Comparison of ENCODE assay signal across 16 mouse cellular contexts in the genomic region with DNA sequence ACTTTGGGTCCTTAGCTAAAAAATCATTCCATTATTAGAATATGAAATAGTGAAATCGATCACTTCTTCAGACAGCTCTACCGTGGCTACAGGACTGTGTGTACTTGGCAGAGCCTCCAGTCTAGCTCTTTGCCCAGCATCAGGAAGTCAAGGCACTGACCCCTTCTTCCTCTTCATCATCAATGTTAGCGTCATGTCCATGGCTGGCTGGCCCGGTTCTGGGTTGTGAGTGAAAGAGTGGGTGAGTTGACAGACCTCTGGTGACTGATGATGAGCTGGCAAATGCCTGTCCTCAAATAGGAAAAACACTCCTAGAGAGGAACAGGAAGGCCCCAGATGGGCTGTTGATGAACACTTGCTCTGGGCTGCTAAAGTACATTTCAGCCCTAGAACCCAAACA.
A peak's percentile ranks its signal among the peaks of the same experiment; 100 is the strongest.
DNase-seq lines count a peak whose midpoint lies in the region; ATAC-seq and TF ChIP-seq lines count a peak whose summit lies in the region.
"Had no signal": no experiment of that assay in that cellular context is flagged by ENCODE, and none has a peak within 500 bp of the region (broad histone marks: within the 10 kb centered on the region; RNA-seq: fewer than 3 reads in every experiment).

No protein-coding gene starts in this region.

- ATAC-seq in lung, embryonic 14.5 days (ENCODE audit: insufficient read depth) = peak; percentile 17; the same call in 1 of the 2 replicates
- ATAC-seq in forebrain, embryonic 16.5 days = no peak
- ATAC-seq in stomach, postnatal 0 days (ENCODE audit: low FRiP score, low TSS enrichment) = no peak

- H3K27me3 ChIP-seq in lung, embryonic 14.5 days (ENCODE audit: insufficient read depth, low read length) = no peaks in the 10 kb centered on the region
- H3K27me3 ChIP-seq in forebrain, embryonic 16.5 days (replicated peaks; ENCODE audit: control insufficient read depth, insufficient read depth, low read length) = no peaks in the 10 kb centered on the region
- H3K27me3 ChIP-seq in stomach, postnatal 0 days (ENCODE audit: control insufficient read depth, insufficient read depth, low read length) = no peaks in the 10 kb centered on the region
- H3K27me3 ChIP-seq: embryonic facial prominence, embryonic 15.5 days; forebrain, embryonic 12.5 days; heart, embryonic 15.5 days; hindbrain, embryonic 15.5 days; stomach, embryonic 15.5 days had no signal

- WGBS in lung, embryonic 14.5 days = 42% methylated on average over 4 of the region's 4 CpGs
- WGBS in forebrain, embryonic 16.5 days = 88% methylated on average over 4 of the region's 4 CpGs
- 58% methylated on average over 4 of the region's 4 CpGs for WGBS in stomach, postnatal 0 days

- TF ChIP-seq CTCF in layer of hippocampus, adult 2 months (conservative IDR thresholded peaks at IDR 0.05) = no peak
- no peak for TF ChIP-seq CTCF in lung, embryonic 14.5 days (IDR thresholded peaks at IDR 0.05; ENCODE audit: low read depth)
- TF ChIP-seq CTCF in stomach, postnatal 0 days (IDR thresholded peaks at IDR 0.05; ENCODE audit: low read depth) = no peak

- no peaks in the 10 kb centered on the region for H3K4me1 ChIP-seq in lung, embryonic 14.5 days (ENCODE audit: insufficient read depth)
- H3K4me1 ChIP-seq in forebrain, embryonic 16.5 days (replicated peaks; ENCODE audit: control insufficient read depth, insufficient read depth, low read length) = peaks cover 17% of the 10 kb centered on the region
- H3K4me1 ChIP-seq in stomach, postnatal 0 days (replicated peaks; ENCODE audit: control insufficient read depth, insufficient read depth) = no peaks in the 10 kb centered on the region
- H3K4me1 ChIP-seq: stomach, embryonic 15.5 days had no signal

- no peaks in the 10 kb centered on the region for H3K36me3 ChIP-seq in lung, embryonic 14.5 days (ENCODE audit: insufficient read depth)
- no peaks in the 10 kb centered on the region for H3K36me3 ChIP-seq in forebrain, embryonic 16.5 days (ENCODE audit: control insufficient read depth, insufficient read depth)
- no peaks in the 10 kb centered on the region for H3K36me3 ChIP-seq in stomach, postnatal 0 days (ENCODE audit: control insufficient read depth, insufficient read depth, low read length)
- H3K36me3 ChIP-seq: embryonic facial prominence, embryonic 15.5 days; forebrain, embryonic 12.5 days; heart, embryonic 15.5 days; hindbrain, embryonic 15.5 days; stomach, embryonic 15.5 days had no signal

- H3K9ac ChIP-seq in lung, embryonic 14.5 days = no peak overlapping the region
- H3K9ac ChIP-seq in forebrain, embryonic 16.5 days (replicated peaks; ENCODE audit: low read depth, low read length) = no peak overlapping the region
- H3K9ac ChIP-seq in stomach, postnatal 0 days (ENCODE audit: low read length) = no peak overlapping the region
- H3K9ac ChIP-seq: embryonic facial prominence, embryonic 15.5 days; forebrain, embryonic 12.5 days; heart, embryonic 15.5 days; hindbrain, embryonic 15.5 days; stomach, embryonic 15.5 days had no signal

- H3K27ac ChIP-seq in layer of hippocampus, adult 2 months = peak overlapping the region; percentile 59; the same call in 1 of the 2 replicates
- H3K27ac ChIP-seq in lung, embryonic 14.5 days (ENCODE audit: low read depth) = no peak overlapping the region
- no peak overlapping the region for H3K27ac ChIP-seq in forebrain, embryonic 16.5 days (ENCODE audit: low read length)
- H3K27ac ChIP-seq in stomach, postnatal 0 days (replicated peaks) = no peak overlapping the region
- H3K27ac ChIP-seq: embryonic facial prominence, embryonic 15.5 days; forebrain, embryonic 12.5 days; heart, embryonic 15.5 days; hindbrain, embryonic 15.5 days; stomach, embryonic 15.5 days had no signal

- TF ChIP-seq EP300 in stomach, postnatal 0 days (optimal IDR thresholded peaks at IDR 0.05) = no peak

- no peaks in the 10 kb centered on the region for H3K9me3 ChIP-seq in lung, embryonic 14.5 days (ENCODE audit: low read depth, low read length)
- H3K9me3 ChIP-seq in forebrain, embryonic 16.5 days (ENCODE audit: control insufficient read depth, low read length) = no peaks in the 10 kb centered on the region
- no peaks in the 10 kb centered on the region for H3K9me3 ChIP-seq in stomach, postnatal 0 days (ENCODE audit: control insufficient read depth, low read length)
- H3K9me3 ChIP-seq: embryonic facial prominence, embryonic 15.5 days; forebrain, embryonic 12.5 days; heart, embryonic 15.5 days; hindbrain, embryonic 15.5 days; stomach, embryonic 15.5 days had no signal

- DNase-seq in gastrocnemius, adult 18-20 months (ENCODE audit: low spot score) = peak; percentile 59
- no peak for DNase-seq in gastrocnemius, postnatal 10 days
- no peak for DNase-seq in layer of hippocampus, adult 2 months (ENCODE audit: low spot score in 2 of 2)
- no peak for DNase-seq in layer of hippocampus, postnatal 14 days (ENCODE audit: low spot score in 2 of 2)
- DNase-seq in lung, embryonic 14.5 days = peak; percentile 30
- DNase-seq in urinary bladder, adult 2 months (ENCODE audit: low spot score) = no peak
- DNase-seq in stomach, postnatal 0 days (ENCODE audit: low spot score) = no peak
- DNase-seq: midbrain, embryonic 14.5 days; right cerebral cortex, postnatal 4 days; thymus, postnatal 14 days had no signal

- no peak overlapping the region for H3K4me2 ChIP-seq in lung, embryonic 14.5 days
- no peak overlapping the region for H3K4me2 ChIP-seq in forebrain, embryonic 16.5 days (ENCODE audit: low read length)
- H3K4me2 ChIP-seq in stomach, postnatal 0 days (replicated peaks; ENCODE audit: low read depth) = no peak overlapping the region
- H3K4me2 ChIP-seq: embryonic facial prominence, embryonic 15.5 days; forebrain, embryonic 12.5 days; heart, embryonic 15.5 days; hindbrain, embryonic 15.5 days; stomach, embryonic 15.5 days had no signal

- no peak overlapping the region for H3K4me3 ChIP-seq in layer of hippocampus, adult 2 months
- H3K4me3 ChIP-seq in lung, embryonic 14.5 days (ENCODE audit: low read depth, low read length) = no peak overlapping the region
- H3K4me3 ChIP-seq in forebrain, embryonic 16.5 days (replicated peaks; ENCODE audit: low read length) = no peak overlapping the region
- H3K4me3 ChIP-seq in stomach, postnatal 0 days (ENCODE audit: low read depth, low read length) = no peak overlapping the region
- H3K4me3 ChIP-seq: embryonic facial prominence, embryonic 15.5 days; forebrain, embryonic 12.5 days; heart, embryonic 15.5 days; hindbrain, embryonic 15.5 days; stomach, embryonic 15.5 days had no signal

Comparison
In these comparisons a context has a peak if more than half of its experiments do, and no peak if none do; other contexts are left out.
1. DNase-seq: peak in gastrocnemius, adult 18-20 months (single experiment) and lung, embryonic 14.5 days (single experiment); none in gastrocnemius, postnatal 10 days (single experiment), layer of hippocampus, adult 2 months (0 of 2), layer of hippocampus, postnatal 14 days (0 of 2), urinary bladder, adult 2 months (single experiment) and stomach, postnatal 0 days (single experiment).